Mouse (Mus musculus) ES-E14 (cell line): ENCODE measurements around the gene Rims4.

Experiments used
- CHD2 ChIP-seq: IDR thresholded peaks from 2 replicates; pipeline ENCODE4 v1.6.1; 2014; ENCODE audit warnings: mild to moderate bottlenecking, low read depth, low read length, inconsistent platforms
- HCFC1 ChIP-seq: IDR thresholded peaks from 2 replicates; pipeline ENCODE4 v1.6.1; 2012; ENCODE audit warnings: low read length, inconsistent platforms, borderline replicate concordance; ENCODE audit not compliant: insufficient read depth
- ZNF384 ChIP-seq: IDR thresholded peaks from 2 replicates; pipeline ENCODE4 v1.6.1; 2012; ENCODE audit warnings: low read depth, low read length, inconsistent platforms

DNA sequence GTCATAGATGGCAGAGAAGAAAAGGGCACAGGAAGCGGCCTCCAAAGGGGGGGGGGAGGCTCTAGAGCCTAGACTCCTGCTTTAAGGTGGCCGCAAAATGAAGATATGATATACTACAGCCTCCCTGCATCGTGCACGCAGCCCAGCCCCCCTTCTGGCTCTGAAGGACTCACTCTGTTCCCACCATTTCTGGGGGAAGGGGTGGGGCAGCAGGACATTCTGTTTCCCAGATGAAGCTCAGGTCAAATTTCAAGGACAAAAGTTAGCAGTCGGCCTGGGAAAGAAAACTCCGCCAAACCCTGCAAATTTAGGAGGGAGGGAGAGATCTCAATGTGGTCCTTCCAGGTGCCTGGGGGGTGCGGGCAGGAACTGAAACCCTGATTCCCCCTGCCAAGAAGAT, 4.8 kb downstream of the Rims4 start:
- TF ChIP-seq ZNF384 (no peak), HCFC1 (no peak), CHD2 (no peak)
